Mouse (Mus musculus) lung, postnatal 10 days (tissue): ENCODE results near the gene Gm10337.

Experiments
- DNase-seq: peaks from one replicate; pipeline ENCODE4 v3.0.0; 2021

Gm10337 gene

DNA sequence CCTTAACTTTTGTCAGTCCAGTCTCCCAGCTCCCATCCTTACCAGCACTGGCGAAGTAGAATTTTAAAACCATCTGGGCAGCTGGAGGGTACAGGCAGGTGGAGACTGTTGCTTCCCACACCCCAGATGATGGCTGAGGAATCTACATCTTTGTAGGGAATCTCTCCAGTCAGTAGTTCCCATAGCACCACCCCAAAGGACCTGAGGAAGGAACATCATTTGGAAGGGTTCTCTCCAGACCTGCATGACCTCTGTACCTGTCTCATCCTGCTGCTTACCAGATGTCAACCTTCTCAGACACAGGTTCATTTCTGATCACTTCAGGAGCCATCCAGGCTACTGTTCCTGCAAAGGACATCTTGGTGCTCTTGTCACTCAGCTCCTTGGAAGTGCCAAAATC, at the start of gene Gm10337:
TSS of gene Gm10337 (plus strand) at position 276 of the 400 bp plus-strand sequence.
- no peak for DNase-seq

DNA sequence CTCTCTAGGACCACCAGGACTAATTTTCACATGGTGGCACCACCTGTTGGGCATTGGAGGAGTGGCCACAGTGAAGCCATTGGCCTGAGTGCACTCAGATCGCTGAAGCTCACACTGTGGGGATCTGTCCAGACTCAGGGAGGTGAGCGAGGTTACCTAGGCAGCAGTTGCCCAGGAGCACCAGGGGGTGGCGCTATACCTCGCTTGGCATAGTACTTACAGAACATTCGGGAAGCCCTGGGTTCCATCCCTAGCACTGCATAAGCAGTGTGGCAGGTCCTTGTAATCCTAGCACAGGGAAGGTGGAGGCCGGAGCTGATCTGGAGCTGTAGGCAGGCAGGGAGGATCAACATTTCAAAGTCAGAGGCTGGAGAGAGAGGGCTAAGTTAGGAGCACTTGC, 47.5 kb upstream of the Gm10337 start:
- DNase-seq = no peak

DNA sequence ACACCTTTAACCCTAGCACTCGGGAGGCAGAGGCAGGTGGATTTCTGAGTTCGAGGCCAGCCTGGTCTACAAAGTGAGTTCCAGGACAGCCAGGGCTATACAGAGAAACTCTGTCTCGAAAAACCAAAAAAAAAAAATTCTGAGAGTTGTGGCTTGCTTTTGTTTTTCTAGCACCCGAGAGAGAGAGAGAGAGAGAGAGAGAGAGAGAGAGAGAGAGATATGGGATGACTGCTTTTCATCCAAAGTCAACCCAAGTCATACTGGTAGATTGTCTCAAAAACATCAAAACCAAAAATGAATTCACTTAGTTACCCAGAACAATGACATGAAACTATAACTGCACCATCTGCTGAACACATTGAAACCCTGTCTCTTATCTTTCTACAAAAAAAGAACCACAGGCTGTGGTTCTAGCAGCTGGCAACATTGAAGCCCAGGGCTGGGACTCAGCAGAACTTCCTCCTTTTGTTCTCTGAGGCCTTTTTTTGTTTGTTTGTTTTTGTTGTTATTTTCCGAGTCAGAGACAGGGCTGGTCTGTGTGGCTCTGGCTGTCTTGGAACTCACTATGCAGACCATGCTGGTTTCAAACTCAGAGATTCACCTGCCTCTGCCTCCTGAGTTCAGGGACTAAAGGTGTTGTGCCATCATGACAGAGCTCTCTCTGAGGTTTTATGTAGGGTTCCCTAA, 45.3 kb upstream of the Gm10337 start:
- DNase-seq = no peak

DNA sequence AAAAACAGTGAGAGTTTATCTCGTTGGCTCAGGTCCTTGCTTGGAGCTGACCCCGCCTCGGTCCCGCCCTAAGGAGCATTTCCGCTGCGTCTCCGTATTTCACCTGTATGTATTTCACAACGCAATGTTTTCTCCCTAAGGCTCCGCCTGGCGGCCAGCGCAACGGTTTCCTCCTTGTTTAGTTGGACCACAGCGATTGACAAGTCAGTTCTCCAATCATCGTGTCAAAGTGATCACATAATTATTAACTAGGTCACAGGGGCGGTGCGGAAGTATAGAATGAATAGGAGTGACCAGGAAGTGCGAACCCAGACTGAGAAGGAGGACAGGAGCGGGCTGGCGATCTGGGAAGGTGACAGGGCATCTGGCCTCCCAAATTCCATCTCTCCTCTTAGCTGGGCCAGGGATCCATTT, 44.6 kb upstream of the Gm10337 start, which contains the start of gene Prr13:
TSS of gene Prr13 (plus strand) at position 125 of the 414 bp plus-strand sequence.
- DNase-seq = peak; percentile 96

DNA sequence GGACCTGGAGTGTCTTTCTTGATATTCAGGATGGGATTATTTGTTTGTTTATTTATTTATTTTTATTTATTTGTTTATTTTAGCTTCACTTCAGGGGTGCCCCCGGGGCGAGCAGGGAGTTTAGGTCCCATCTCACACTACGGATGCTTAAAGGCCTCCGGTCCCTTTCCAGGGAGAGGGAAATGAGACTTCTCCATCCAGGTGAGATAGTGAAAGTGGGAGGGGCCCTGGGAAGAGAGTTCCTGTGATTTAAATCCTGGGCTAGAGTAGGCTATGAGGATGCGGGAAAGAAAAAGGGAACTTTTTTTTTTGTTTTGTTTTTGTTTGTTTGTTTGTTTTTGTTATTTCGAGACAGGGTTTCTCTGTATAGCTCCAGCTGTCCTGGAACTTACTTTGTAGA, 44.1 kb upstream of the Gm10337 start:
- no peak for DNase-seq

DNA sequence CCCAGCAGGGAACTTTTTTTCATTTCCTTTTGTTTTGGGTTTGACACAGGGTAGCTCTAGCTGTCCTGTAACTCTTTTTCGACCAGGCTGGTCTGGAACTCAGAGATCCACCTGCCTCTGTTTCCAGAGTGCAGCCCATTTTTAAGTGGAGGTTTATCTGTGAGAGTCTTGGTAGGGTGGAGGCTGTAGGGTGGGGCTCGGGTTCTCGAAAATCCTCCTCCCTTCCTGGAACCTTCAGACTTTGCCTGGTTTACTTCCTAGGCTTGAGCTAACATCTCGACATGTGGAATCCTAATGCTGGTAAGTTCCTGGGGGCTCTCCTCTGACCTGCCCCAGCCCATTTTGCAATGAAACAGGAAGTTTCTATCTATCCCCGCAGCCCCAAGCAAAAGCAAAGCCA, 43.7 kb upstream of the Gm10337 start:
- DNase-seq = no peak

DNA sequence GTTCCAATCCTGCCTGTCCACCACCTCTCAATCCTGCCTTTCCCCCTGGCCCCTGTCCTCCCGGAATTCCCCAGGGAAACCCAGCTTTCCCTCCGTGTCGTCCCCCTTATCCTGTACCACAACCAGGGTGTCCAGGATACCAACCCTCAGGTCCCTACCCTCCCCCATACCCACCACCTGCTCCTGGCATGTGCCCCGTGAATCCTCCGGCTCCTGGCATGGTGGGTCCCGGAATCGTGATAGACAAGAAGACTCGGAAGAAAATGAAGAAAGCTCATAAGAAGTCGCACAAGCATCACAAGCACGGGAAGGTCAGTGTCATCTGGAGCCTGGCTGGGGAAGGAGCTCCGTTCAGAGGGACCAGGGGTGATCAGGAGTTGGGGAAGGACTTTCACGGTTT, 43.1 kb upstream of the Gm10337 start:
- DNase-seq = no peak

DNA sequence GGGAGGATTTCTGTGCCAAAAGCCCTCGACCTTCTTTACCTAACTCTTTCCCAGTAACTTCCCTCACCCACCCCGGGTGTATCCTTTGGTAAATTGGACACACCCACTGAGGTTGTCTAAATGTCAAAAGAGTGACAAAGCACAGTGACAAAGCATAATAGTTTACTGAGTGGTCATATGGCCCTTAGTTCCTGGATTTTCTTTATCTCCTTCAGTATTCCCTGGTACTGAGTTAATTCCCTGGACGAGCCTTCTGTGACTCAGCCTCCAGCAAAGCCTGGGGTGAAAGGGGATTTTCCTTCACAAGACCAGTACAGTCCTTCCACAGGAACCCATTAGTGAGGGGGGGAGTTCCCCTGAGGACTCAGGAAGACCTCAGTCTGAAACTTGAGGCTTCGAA, 42.6 kb upstream of the Gm10337 start:
- no peak for DNase-seq

DNA sequence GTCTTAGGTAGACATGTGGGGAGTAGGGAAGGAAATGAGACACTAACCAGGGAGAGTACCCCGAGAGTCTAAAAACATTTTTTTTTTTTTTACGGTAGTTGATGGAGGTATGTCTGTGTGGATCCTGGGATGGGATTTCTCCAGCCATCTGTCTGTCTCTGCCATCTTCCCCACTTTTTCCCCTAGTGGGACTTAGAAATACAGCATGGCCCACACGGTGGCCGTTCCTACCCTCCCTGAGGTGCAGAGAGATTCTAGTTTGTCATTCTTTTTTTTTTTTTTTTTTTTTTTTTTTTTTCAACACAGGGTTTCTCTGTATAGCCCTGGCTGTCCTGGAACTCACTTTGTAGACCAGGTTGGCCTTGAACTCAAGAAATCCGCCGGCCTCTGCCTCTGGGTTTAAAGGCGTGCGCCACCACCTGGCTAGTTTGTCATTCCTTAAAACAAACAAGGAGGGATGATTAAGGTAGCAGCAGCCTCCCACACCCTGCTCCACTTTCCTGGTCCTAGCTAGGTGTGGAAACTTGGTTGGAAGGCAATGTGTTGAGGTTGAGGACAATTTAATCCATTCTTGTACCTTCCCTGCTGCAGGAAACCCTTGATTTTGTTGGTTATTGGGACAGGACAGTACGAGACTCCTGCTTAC, 42.0 kb upstream of the Gm10337 start:
- no peak for DNase-seq

DNA sequence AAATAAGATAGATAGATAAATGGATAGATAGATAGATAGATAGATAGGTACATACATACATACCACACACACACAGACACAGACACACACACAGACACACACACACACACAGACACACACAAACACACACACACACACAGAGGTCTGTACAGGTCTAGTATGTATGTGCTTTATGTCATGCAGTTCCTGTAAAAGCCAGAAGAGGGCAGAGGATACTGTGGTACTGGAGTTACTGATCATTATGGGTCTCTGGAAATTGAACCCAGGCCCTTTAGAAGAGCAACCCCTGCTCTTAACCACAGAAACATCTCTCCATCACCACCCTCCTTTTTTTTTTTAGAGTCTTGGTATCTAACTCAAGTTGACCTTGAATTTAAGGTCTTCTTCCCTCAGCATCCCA, 39.9 kb upstream of the Gm10337 start:
- peak; percentile 50 for DNase-seq

DNA sequence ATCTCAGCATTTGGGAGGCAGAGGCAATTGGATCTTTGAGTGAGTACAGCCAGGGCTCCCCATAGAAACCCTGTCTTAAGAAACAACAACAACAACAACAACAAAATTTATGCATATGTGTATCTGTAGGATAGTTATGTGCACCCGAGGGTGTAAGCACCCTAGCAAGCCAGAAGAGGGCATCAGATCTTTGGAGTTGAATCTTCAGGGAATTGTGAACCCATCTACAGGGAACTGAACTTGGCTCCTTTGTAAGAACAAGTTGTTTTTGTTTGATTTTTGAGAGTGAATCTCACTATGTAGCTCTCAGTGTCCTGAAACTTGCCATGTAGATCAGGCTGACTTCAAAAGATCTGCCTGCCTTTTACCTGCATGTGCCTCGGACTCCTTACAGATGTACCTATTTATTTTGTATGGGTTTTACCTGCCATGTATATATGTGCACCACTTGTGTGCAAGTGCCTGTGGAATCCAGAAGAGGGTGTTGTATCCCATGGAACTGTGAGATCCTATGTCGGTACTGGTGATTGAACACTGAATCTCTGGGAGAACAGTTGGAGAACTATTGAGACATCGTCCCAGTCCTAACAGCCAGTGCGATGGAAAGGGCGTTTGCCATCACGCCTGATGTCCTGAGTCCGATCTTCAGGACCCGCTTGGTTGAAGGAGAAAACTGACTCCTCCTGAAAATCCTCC, 34.7 kb upstream of the Gm10337 start:
- no peak for DNase-seq

DNA sequence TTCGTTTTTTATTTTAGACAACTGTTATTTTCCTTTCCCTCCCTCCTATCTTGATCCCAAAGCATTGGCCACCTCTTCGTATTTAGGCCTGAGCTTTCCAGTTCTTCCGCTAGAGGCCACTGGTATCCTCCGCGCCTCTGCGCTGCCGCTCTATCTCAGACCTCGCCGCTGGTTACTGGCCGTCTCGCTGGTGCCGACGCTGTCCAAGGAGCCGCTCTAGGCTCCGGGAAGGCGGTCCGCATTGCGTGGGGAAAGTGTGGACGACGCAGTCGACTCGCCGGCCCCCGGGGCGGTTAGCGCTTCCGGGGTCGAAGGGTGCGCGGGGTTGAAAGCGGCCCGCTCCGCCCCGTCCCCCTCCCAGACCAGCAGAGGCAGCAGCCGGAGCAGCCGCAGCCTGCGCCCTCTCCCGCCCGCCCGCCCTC, 33.3 kb upstream of the Gm10337 start, which contains the start of gene Pcbp2:
TSS of gene Pcbp2 (plus strand) at position 357 of the 422 bp plus-strand sequence.
- DNase-seq = peak; percentile 98

DNA sequence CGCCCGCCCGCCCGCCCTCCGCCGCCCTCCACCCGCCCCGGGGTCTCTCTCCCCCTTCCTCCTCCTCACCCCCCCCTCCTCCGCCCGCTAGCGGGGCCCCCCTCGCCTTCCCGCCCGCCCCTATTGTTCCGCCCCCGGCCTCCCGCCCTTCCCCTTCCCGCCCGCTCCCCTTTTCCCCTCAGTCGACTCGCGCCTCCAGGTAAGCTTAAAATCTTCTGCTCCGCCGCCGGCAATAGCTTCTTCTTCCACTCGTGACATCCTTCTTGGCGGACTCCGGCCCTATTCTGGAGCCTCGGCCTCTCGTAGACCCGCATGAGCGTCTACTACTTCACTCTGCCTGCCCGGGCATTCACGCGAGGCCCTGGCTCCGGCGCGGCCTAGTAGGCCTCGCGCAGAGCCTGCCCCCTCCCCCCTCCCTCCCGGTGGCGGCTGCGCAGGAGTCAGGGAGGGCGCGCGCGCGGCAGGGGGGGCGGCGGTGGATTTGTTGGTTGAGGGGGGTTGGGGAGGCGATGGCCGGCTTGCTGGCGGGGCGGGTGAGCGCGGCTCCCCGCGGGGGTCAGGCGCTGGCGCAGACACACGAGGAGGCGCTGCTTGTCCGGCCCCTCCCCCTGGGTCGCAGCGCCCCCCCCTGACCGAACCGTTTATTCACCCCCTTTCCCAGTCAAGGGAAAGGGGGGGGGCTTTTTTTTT, 32.8 kb upstream of the Gm10337 start:
- DNase-seq = peak; percentile 91

DNA sequence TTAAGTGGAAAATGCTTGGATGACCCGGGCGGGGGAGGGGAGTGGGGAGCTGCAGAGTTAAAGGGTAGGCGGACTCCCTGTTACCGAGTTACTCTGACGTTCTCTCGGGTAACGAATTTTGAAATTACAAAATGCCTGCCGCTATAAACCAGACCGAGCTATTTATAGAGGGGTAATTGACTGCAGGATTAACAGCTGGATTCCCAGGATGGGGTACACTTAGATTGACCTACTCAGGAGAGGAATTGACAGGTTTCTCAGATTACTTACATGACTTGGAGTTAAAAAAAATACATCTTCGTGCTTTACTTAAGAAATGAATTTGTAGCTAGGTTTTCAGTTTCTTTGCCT, 32.3 kb upstream of the Gm10337 start:
- no peak for DNase-seq

DNA sequence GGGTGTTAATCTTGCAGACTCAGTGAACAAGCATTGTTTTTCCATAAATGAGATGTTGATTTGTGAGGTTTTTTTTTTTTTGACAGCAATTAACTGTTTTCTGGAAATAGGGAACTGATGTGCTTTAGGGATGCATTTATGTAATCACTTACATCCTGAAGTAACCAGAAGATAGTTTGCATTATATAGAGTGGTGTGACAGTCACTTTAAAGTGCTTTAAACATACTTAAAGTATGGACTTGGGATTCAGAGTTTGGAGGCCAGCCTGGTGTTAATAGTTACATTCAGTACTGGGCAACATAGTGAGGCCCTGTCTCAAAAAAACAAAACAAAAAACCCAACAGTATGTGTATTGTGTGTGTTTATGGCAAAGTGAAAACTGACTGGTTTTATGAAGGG, 31.8 kb upstream of the Gm10337 start:
- DNase-seq = no peak

DNA sequence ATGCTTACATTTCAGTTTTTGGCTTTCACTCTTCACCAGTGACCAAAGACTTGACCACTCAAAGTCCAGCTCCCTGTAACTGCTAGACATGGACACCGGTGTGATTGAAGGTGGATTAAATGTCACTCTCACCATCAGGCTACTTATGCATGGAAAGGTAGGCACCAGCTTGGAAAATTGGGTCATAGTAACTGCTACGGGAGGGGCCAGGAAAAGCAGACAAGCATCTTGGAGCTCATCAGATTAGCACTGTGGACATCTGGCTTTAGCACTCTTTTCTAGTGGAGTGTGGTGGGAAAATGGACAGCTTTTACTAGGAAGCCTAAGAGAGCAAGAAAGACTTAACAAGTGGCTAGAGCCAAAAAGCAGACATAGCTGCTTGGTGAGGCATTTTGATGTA, 30.3 kb upstream of the Gm10337 start:
- DNase-seq = no peak

DNA sequence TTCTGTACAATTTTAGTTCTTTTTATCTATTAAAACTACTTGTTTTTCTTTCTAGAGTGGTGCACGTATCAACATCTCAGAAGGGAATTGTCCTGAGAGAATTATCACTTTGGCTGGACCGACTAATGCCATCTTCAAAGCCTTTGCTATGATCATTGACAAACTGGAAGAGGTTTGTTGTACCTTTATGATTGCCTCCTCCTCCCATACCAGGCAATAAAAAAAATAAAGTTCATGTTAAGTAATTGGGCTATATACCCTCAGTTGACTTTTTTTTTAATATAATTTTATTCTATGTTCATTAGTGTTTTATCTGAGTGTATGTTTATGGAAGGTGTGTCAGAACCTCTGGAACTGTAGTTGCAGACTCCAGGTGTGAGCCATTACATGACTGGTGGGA, 29.0 kb upstream of the Gm10337 start:
- DNase-seq = no peak

DNA sequence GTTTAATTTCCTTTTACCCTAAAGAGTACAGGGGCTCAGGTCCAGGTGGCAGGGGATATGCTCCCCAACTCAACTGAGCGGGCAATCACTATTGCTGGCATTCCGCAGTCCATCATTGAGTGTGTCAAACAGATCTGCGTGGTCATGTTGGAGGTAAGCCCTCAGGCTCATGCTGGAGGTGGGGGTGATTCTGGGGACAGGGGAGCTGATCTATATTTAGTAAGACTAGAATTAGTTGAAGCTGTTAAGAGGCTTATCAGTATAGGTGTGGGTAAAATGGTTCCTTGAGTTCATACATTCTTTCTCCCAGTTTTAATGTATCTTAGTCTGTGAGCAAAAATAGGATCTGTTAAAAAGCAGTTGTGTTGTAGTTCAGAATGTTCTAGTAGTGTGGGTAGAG, 20.4 kb upstream of the Gm10337 start:
- no peak for DNase-seq

DNA sequence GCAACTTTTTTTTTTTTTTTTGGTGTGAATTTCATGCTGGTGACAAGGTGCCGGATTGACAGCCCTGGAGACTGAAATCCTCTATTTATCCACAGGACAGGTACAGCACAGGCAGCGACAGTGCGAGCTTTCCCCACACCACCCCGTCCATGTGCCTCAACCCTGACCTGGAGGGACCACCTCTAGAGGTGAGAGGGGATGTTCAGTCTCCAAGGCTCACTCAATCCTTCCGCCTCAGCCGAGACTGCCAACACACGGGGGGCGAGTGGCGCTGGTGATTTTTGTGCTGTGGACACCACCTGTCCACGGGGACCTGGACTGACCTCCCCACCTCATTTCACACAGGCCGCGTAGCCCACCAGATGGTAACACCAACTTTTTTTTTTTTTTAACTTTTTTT, 17.7 kb upstream of the Gm10337 start:
- no peak for DNase-seq

DNA sequence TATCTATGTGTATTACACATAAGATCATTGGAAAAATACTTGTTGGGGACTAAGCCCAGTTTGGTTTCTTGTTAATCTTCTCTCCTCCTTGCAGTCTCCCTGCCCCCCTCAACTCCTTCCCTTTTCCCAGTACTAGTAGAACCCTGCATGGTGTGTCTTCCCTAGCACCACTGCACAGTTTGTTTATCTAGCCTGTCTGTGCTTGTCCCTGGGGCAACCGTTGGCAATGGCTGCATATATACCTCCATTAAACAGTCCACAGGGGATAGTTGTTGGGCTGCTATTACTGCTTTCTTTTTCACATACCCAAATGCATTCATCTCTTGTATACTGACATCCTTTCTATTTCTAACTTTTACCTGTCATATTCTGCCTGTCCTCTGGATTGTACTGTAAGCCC, 15.9 kb upstream of the Gm10337 start:
- DNase-seq = no peak

DNA sequence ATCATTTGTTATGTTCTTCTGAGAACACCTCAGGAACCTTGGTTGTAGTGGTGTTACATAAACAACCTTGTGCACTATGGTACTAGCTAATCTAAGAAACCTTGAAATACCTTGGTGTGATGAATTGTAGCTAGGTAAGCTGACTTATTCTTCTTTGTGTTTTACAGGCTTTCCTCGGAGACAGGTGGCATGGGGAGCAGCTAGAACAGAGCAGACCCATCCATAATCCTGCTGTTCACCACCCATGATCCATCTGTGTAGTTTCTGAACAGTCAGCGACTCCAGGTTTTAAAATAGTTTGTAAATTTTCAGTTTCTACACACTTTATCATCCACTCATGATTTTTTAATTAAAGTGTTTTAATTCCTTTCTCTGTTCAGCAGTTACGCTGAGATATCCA, 5.2 kb upstream of the Gm10337 start:
- DNase-seq = no peak

DNA sequence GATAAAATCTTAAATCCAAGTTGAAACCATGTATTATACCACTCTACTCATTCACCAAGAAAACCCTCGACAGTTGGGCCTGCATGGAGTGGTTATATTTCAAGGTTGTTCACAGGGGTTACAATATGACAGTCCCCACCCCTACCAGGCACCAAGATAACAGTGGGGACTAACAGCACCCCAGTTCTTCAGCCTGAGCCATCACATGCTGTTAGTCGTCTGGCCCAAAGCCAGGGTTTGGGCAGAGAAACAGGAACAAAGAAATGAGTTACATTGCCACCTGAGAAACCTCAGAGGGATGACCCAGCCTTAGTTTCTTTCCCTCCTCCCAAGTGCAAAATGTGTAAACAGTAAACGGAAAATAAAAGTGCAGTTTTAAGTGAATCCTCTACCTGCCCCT, 4.2 kb upstream of the Gm10337 start:
- DNase-seq = no peak

DNA sequence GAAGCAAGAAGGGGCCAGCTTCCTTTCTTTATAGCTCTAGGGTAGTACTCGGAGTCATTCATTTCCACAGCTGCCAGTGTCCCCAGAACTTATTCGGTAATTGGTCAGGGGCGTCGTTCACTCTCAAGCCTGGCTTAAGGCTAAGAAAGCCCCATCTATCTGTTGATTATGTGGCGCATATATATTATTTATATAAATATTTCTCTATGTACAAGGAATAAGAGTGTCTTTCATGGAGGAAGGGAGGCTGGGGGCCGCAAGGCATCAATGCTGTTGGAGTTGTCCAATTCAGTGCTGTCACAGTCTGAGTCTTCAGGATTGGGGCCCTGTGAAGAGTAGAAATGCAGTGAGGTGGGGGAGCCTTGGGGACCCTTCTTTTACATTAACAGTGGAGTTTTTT, 3.7 kb upstream of the Gm10337 start:
- no peak for DNase-seq

DNA sequence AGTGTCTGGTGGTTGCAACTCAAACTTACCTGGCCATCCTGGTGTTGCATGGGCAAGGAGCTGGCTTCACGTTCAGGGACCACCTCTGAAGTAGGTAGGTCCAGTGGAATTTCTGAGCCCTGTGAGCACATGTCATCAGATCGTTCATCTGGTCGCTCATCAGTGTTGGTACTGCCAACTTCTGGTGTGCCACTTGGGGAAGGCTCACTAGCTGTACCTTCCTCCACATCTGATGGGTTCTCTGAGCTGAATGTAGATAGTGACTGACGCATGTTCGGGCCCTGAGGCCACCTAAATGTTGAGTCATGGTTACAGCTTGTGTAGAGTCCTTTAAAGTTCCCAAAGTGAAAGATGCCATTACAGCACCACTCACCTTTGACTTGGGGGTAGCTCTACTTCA, 3.0 kb upstream of the Gm10337 start:
- no peak for DNase-seq
